Mouse (Mus musculus): ENCODE measurements around the gene Prelid3b.

DNA sequence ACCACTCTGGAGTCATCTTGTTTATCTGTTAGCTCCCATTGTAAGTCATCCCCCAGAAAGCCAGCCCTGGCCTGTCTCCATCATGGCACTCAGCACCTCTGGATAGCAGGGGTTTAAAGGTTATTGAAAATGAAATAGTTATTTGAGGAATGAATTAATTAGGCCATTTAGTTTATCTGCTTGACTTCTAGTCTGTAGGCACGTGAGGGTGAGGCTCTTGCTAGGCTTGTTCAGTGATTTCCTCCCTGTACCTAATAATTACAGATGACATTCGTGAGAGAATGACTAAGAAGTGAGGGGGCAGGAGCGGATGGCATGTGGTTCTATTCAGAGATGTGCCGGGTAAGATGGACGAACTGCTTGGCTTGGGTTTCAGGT, 658 bp upstream of the Prelid3b start:
- no peak for TF ChIP-seq POLR2A (IDR thresholded peaks at IDR 0.05; ENCODE audit: low read depth, low read length)
- no peak for TF ChIP-seq CTCF (IDR thresholded peaks at IDR 0.05; ENCODE audit: extremely low read depth, insufficient read depth, insufficient read length, insufficient replicate concordance)
